Mouse (Mus musculus) CD4-positive, CD25-positive, alpha-beta regulatory T cell, adult 9 weeks (primary cell): ENCODE data around the gene Ctdsp2. TPM values are rescaled to one million over a fixed set of nuclear protein-coding genes. Genes with fewer than 3 reads are reported as not detected.

Experiments used
- polyA plus RNA-seq: library from polyadenylated mRNA; unstranded; fragments of 100-300 nt; shearing (Covaris generic); gene quantifications from one replicate; pipeline ENCODE4 v1.2.1, GENCODE M21; 2017

Ctdsp2 gene
- 15.0 TPM for polyA plus RNA-seq

DNA sequence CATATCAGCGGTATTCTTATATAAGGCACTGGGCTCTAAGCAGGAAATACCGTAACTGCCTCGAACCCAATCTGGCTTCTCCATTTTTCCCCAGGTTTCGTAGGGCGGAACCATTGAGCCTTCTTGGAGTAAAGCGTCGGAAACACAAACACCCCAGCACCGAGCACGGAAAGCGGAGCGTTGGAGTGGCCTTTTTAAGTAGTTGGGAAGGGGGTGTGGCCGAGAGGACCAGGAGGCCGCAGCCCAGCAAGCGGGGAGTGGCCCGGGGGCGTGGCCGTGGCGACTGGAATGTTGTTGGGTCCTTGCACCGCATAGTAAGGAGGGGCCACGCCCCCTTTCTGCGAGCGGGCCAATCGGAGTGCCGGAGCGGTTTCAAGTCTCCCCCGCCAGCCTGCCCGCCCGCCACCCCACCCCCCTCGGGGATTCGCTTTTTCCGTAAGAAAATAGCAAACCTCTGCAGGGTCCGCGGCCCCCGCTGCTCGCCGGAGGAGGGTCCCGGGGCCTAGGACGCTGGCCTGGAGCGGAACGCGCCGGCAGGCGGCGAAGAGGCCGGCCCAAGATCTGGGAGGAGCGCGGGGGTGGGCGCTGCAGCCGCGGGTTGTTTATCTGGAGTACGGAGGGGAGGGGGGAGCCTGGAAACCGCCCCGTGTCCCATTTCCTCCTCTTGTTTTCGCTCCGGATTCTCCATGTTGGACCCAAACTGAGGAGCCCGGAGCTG lies at the start of gene Ctdsp2:
Gene Ctdsp2 (plus strand): TSS at position 441 of the 718 bp plus-strand sequence.

DNA sequence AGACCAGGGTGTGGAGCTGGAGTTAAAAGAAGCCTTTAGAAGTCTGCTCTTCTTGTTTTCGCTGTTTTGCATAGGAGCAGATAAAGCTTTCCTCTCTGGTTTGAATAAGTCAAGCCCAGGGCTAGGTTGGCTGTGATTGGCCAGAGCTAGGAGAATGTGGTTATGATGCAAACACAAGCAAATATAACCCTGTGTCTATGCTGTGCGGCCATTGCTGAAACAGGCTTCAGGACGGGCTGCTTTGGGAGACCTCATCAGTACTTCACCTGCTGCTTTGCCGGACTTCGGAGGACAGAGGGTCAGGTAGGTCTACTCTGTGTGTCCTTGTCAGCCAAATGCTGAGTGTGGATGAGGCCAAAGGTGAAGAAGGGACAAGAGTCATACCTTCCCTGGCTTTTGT lies 22.0 kb downstream of the Ctdsp2 start, which contains the start of gene Avil:
Gene Avil (plus strand): TSS at position 181 of the 400 bp plus-strand sequence.

DNA sequence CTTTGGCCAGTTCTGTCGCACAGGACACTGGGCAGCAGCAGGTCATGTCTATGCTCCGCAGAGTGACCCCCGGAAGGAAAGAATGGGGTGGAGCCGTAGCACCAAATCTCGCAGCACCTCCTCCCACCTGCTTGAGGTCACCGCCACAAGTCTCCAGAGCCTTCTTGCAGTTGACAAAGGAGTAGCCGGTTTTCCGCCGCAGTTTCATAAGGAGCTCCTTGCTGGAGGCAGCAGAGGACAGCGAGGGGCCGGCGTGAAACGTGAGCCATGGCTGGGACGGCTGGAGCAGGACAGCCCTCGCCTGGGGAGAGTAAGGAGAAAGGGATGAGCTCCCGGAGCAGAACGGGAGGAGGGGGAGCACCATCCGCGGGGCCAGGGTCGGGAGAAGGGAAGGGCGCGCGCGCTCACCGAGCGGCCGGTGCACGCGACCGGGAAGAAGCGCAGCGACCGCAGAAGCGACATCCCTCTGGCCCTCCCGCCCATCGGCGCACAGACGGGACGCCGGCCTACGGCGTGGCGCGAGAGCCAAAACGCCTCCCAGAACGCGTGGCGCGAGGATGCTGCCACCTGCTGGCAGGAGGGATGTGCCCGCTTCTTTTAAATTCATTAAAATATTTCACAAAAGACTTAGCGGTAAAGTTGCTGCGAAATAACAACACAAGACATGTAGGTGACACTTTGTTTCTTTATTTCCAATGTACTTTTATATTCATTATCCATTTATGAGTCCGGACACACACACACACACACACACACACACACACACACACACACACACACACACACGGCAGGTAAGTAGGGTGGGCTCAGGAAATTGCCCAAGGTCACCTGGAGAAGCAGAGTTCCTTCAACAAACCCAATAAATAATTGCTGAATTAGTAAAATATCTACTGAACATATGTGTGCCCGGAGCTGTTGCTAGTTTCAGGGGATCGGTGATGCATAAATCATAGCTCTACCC lies 52.1 kb downstream of the Ctdsp2 start, which contains the start of gene Tsfm:
Gene Tsfm (minus strand): TSS at position 505 of the 961 bp plus-strand sequence.

DNA sequence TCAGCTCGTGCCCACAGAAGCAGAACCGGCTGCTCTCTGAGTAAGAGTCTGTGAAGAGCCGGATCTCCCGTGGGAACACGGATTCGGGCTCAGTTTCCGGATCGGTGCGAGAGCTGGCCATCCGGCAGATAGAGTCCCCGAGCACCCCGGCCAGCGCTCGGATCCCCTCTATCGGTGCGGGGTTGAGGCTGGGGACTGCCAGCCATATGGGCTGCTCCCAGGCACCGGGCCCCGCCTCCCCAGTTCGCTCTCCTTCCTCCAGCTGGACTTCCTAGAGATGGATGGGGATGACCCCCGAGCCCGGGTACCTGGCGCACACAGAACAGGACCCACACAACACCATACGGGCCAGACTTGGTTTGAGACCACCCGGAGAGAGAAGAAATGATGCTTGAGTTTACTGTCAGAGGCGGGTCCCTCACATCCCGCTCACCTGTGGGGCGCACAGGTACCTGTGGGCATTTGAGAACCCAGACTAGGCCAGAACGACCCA lies 62.8 kb downstream of the Ctdsp2 start, which contains the start of the genes Mettl1 and Eef1akmt3:
Gene Mettl1 (plus strand): TSS at position 141 of the 493 bp plus-strand sequence.
Gene Eef1akmt3 (minus strand): TSS at position 240 of the 493 bp plus-strand sequence.

GRCm38 (mm10) chr10:127047954-127048353 lies 69.4 kb downstream of the Ctdsp2 start, which contains the start of gene Cyp27b1:
TSS of gene Cyp27b1 (plus strand) at chr10:127048250.

Other genes with a start within 250 kb of the Ctdsp2 start
- gene Atp23, start 77.4 kb upstream of the Ctdsp2 start, polyA plus RNA-seq = 5.1 TPM
- gene Avil, start 22.0 kb downstream of the Ctdsp2 start, polyA plus RNA-seq = 0.19 TPM
- 50.6 TPM for gene Tsfm, start 52.1 kb downstream of the Ctdsp2 start, polyA plus RNA-seq
- 33.0 TPM for gene Mettl1, start 62.7 kb downstream of the Ctdsp2 start, polyA plus RNA-seq
- 0.14 TPM for gene Eef1akmt3, start 62.8 kb downstream of the Ctdsp2 start, polyA plus RNA-seq
- not detected for gene Cyp27b1, start 69.5 kb downstream of the Ctdsp2 start, polyA plus RNA-seq
- 0.38 TPM for gene March9, start 81.5 kb downstream of the Ctdsp2 start, polyA plus RNA-seq
- 421 TPM for gene Cdk4, start 84.8 kb downstream of the Ctdsp2 start, polyA plus RNA-seq
- 94.3 TPM for gene Tspan31, start 91.5 kb downstream of the Ctdsp2 start, polyA plus RNA-seq
- 29.1 TPM for gene Agap2, start 96.6 kb downstream of the Ctdsp2 start, polyA plus RNA-seq
- gene Os9, start 142.4 kb downstream of the Ctdsp2 start, polyA plus RNA-seq = 205 TPM
- 571 TPM for gene B4galnt1, start 186.5 kb downstream of the Ctdsp2 start, polyA plus RNA-seq
- gene Slc26a10, start 201.9 kb downstream of the Ctdsp2 start, polyA plus RNA-seq = 7.1 TPM
- gene Arhgef25, start 211.4 kb downstream of the Ctdsp2 start, polyA plus RNA-seq = not detected
- 130 TPM for gene Dtx3, start 217.0 kb downstream of the Ctdsp2 start, polyA plus RNA-seq
- gene Pip4k2c, start 232.9 kb downstream of the Ctdsp2 start, polyA plus RNA-seq = 45.1 TPM